Mouse (Mus musculus): ENCODE data around the gene S100a16. TPM values are rescaled to one million over a fixed set of nuclear protein-coding genes. Genes with fewer than 3 reads are reported as not detected.

Gene S100a16
- 30.8 and 35.3 TPM in 2 replicates for polyA plus RNA-seq (2016; fragmentation: Nextera tagmentation; extraction: Ambion mirVana)

GRCm38 (mm10) chr3:90537141-90537904 lies at the start of gene S100a16:
Gene S100a16 (plus strand): TSS chr3:90537254.
- no peak within 1 kb of the TSS for H3K27ac ChIP-seq (replicated peaks)
- H3K4me1 ChIP-seq: peaks cover 17% of the 10 kb centered on the region
- no peaks in the 10 kb centered on the region for H3K9me3 ChIP-seq (replicated peaks)
- no peak within 1 kb of the TSS for H3K4me3 ChIP-seq
- H3K27me3 ChIP-seq (ENCODE audit: low read depth, poor library complexity, severe bottlenecking): no peaks in the 10 kb centered on the region
- no peaks in the 10 kb centered on the region for H3K36me3 ChIP-seq
- DNase-seq (ENCODE audit: low spot score): no peak
- 45% methylated on average over 10 of the region's 10 CpGs for WGBS

GRCm38 (mm10) chr3:90488576-90488975 lies 48.5 kb upstream of the S100a16 start:
- peaks cover 13% of the 10 kb centered on the region for H3K4me1 ChIP-seq
- no peak overlapping the region for H3K4me3 ChIP-seq
- 90% methylated on average over 6 of the region's 6 CpGs for WGBS
- H3K27me3 ChIP-seq (ENCODE audit: low read depth, poor library complexity, severe bottlenecking): no peaks in the 10 kb centered on the region
- no peak overlapping the region for H3K27ac ChIP-seq (replicated peaks)
- H3K9me3 ChIP-seq (replicated peaks): no peaks in the 10 kb centered on the region
- peaks cover 62% of the 10 kb centered on the region for H3K36me3 ChIP-seq
- DNase-seq (ENCODE audit: low spot score): no peak

DNA sequence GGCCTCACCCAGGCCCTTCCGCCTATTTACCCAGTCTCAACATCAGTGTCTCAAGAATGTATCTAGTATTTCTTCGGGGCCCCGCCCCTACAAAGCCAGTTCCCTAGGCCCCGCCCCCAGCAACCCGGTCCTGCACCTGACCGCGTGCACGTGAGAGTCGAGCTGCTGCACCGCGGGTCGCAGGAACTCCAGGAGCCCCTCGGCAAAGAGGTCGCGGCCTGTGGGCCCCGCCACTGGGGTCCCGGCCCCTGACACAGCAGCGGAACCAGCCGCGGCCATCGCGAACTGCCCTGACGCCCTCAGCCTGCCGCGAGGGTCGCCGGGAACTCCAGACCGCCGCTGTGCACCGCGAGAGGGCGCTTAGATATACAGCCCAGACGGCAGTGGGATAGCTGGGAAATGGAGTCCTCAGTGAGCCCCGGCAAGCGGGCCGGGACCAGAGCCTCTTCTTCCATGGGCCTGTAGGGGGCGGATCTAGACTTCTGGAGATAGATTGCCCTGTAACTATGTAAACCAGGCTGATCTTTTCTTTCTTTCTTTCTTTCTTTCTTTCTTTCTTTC lies 46.3 kb upstream of the S100a16 start, which contains the start of gene Snapin:
Gene Snapin (minus strand): TSS at position 338 of the 561 bp plus-strand sequence.
- Histone ChIP-seq H3K27me3 (ENCODE audit: low read depth, poor library complexity, severe bottlenecking) (no peaks in the 10 kb centered on the region), H3K4me3 (peak within 1 kb of the TSS; percentile 83), H3K27ac (replicated peaks) (peak within 1 kb of the TSS; percentile 89), H3K36me3 (peaks cover 53% of the 10 kb centered on the region), H3K9me3 (replicated peaks) (no peaks in the 10 kb centered on the region), H3K4me1 (peaks cover 13% of the 10 kb centered on the region)
- peak; percentile 96 for DNase-seq (ENCODE audit: low spot score)
- 0% methylated on average over 37 of the region's 37 CpGs for WGBS

GRCm38 (mm10) chr3:90491350-90491749 lies 45.7 kb upstream of the S100a16 start:
- DNase-seq (ENCODE audit: low spot score): no peak
- peaks cover 13% of the 10 kb centered on the region for H3K4me1 ChIP-seq
- no peaks in the 10 kb centered on the region for H3K27me3 ChIP-seq (ENCODE audit: low read depth, poor library complexity, severe bottlenecking)
- 40% methylated on average over 2 of the region's 2 CpGs for WGBS
- peaks cover 53% of the 10 kb centered on the region for H3K36me3 ChIP-seq
- no peak overlapping the region for H3K27ac ChIP-seq (replicated peaks)
- H3K9me3 ChIP-seq (replicated peaks): no peaks in the 10 kb centered on the region
- no peak overlapping the region for H3K4me3 ChIP-seq

DNA sequence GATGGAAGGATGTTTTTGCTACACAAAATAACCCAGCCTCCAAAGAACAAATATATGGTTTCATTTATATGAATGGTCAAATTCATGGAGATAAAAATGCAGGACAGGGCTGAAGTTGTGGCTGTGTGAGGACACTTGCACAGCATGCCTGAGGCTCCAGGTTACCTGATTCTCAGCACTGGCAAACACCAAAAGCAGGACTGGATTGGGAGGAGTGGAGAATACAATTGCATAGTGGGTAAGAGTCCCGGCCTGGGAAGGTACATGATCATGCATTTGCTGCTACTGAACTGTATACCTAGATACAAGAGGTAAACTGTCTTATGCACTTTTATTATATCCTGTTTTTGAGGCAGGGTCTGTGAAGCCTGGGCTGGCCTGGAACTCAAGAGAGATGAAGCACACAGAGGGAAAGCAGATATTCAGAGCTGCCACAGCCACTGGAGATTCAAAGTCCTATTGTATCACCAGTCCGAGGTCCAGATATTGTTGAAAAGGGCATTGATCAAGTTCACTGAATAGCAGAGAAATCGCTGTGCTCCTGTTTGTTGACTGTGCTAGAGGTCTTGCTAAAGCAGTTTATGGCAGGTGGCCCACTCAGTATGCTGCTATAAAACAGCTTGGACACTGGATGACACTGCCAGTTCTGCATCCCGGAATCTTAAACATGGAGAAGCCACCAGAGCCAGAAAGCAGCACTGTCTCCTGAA lies 43.1 kb upstream of the S100a16 start:
- 74% methylated on average over 4 of the region's 4 CpGs for WGBS
- peaks cover 53% of the 10 kb centered on the region for H3K36me3 ChIP-seq

GRCm38 (mm10) chr3:90495850-90496525 lies 41.1 kb upstream of the S100a16 start:
- no peaks in the 10 kb centered on the region for H3K4me1 ChIP-seq
- H3K4me3 ChIP-seq: no peak overlapping the region
- WGBS: 92% methylated on average over 7 of the region's 7 CpGs
- H3K27ac ChIP-seq (replicated peaks): no peak overlapping the region
- H3K27me3 ChIP-seq (ENCODE audit: low read depth, poor library complexity, severe bottlenecking): no peaks in the 10 kb centered on the region
- peaks cover 65% of the 10 kb centered on the region for H3K36me3 ChIP-seq
- no peaks in the 10 kb centered on the region for H3K9me3 ChIP-seq (replicated peaks)
- no peak for DNase-seq (ENCODE audit: low spot score)

More for the DNA sequence above, 43.1 kb upstream of the S100a16 start:
- no peak for DNase-seq (ENCODE audit: low spot score)
- Histone ChIP-seq H3K9me3 (replicated peaks) (no peaks in the 10 kb centered on the region), H3K4me1 (peaks cover 13% of the 10 kb centered on the region), H3K27ac (replicated peaks) (no peak overlapping the region), H3K27me3 (ENCODE audit: low read depth, poor library complexity, severe bottlenecking) (no peaks in the 10 kb centered on the region), H3K4me3 (no peak overlapping the region)

DNA sequence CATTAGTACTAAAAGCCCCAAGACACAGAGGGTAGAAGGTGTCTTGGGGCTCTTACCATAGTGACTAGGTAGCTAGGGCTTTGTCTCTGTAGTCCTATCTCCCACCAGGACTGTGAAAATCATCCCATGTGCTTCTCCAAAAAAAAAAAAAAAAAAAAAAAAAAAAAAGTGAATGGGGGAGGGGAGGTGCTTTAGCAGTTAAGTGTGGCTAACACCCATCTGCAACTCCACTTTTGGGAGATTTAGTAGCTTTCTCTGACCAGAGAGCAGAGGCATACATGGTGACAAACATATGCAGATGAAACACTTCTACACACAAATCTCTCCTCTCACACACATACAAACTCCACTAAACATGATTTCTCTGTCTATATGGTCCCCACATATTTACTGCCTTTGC lies 39.5 kb upstream of the S100a16 start:
- no peak overlapping the region for H3K27ac ChIP-seq (replicated peaks)
- no peaks in the 10 kb centered on the region for H3K9me3 ChIP-seq (replicated peaks)
- H3K4me3 ChIP-seq: no peak overlapping the region
- H3K4me1 ChIP-seq: no peaks in the 10 kb centered on the region
- peaks cover 81% of the 10 kb centered on the region for H3K36me3 ChIP-seq
- no peak for DNase-seq (ENCODE audit: low spot score)
- no peaks in the 10 kb centered on the region for H3K27me3 ChIP-seq (ENCODE audit: low read depth, poor library complexity, severe bottlenecking)

GRCm38 (mm10) chr3:90503444-90503843 lies 33.6 kb upstream of the S100a16 start:
- WGBS: 82% methylated on average over 4 of the region's 4 CpGs
- DNase-seq (ENCODE audit: low spot score): no peak
- no peaks in the 10 kb centered on the region for H3K9me3 ChIP-seq (replicated peaks)
- no peak overlapping the region for H3K27ac ChIP-seq (replicated peaks)
- H3K27me3 ChIP-seq (ENCODE audit: low read depth, poor library complexity, severe bottlenecking): no peaks in the 10 kb centered on the region
- peaks cover 93% of the 10 kb centered on the region for H3K36me3 ChIP-seq
- peaks cover 14% of the 10 kb centered on the region for H3K4me1 ChIP-seq
- H3K4me3 ChIP-seq: no peak overlapping the region

- Histone ChIP-seq H3K27me3 (ENCODE audit: low read depth, poor library complexity, severe bottlenecking) (no peaks in the 10 kb centered on the region), H3K4me3 (no peak overlapping the region), H3K4me1 (peaks cover 17% of the 10 kb centered on the region), H3K36me3 (peaks cover 76% of the 10 kb centered on the region), H3K9me3 (replicated peaks) (no peaks in the 10 kb centered on the region), H3K27ac (replicated peaks) (no peak overlapping the region)
- DNase-seq (ENCODE audit: low spot score): no peak
- WGBS: 95% methylated on average over 5 of the region's 5 CpGs
Measured at GRCm38 (mm10) chr3:90505216-90505615, 31.8 kb upstream of the S100a16 start.

GRCm38 (mm10) chr3:90506362-90506761 lies 30.7 kb upstream of the S100a16 start:
- no peak for DNase-seq (ENCODE audit: low spot score)
- no peak overlapping the region for H3K27ac ChIP-seq (replicated peaks)
- 0 out of 2 replicates have a peak, but pooled peaks cover 5% of the 10 kb centered on the region for H3K27me3 ChIP-seq (ENCODE audit: low read depth, poor library complexity, severe bottlenecking)
- WGBS: 93% methylated on average over 3 of the region's 3 CpGs
- H3K4me1 ChIP-seq: peaks cover 17% of the 10 kb centered on the region
- H3K4me3 ChIP-seq: no peak overlapping the region
- peaks cover 64% of the 10 kb centered on the region for H3K36me3 ChIP-seq
- no peaks in the 10 kb centered on the region for H3K9me3 ChIP-seq (replicated peaks)

DNA sequence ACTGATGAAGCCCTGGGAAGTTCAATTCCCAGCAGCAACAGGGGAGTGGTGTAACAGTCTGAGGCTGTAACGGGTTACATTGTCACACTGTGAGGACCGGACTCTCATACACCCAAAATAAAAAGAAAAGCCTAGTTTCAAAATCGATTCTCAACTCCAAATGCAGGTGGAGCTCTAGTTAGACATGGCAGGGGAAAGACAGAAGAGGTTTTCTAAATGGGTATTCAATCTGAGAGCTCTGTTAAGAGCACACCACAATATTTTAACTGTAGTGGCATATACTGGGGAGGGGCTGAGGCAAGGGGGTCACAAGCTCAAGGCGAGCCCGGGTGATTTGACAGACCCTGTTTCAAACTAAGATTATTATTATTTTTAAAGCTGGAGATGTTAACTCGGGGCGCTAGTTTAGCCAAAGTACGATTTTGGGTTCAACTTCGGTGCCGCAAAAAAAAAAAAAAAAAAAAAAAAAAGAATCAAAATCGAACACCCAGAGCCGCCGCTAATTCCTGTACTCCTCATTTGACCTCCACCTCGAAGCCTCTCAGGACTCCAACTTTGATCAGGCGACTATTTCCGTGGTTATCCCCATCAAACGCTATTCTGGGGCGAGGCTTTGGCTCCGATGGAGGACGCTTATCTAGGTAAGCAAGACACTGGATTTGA lies 28.6 kb upstream of the S100a16 start:
- H3K36me3 ChIP-seq: peaks cover 44% of the 10 kb centered on the region
- peak overlapping the region; percentile 99 for H3K4me3 ChIP-seq
- peaks cover 20% of the 10 kb centered on the region for H3K4me1 ChIP-seq
- H3K27me3 ChIP-seq (ENCODE audit: low read depth, poor library complexity, severe bottlenecking): peaks cover 24% of the 10 kb centered on the region
- WGBS: 5% methylated on average over 20 of the region's 20 CpGs
- no peaks in the 10 kb centered on the region for H3K9me3 ChIP-seq (replicated peaks)
- no peak for DNase-seq (ENCODE audit: low spot score)
- peak overlapping the region; percentile 100 for H3K27ac ChIP-seq (replicated peaks)
